Mouse (Mus musculus): Measurements from ENCODE around the gene Zmiz1.

DNA sequence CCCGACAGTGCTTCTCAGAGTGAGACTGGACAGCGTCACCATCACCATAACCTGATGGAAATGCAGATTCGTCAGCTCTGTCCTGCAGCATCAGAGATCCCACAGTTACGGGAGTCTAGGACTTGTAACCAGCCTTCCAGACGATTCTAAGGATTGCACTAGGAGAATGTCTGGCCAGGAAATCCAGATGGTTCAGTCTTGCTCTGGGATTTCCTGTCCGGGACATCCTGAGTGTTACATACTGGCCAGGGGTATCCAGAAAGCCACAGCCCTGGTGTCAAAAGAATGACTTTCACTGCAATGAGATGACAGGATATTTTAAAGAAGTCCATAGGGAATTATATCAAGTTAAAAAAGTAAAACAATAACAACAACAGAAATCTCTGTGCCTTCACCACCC, 165.7 kb downstream of the Zmiz1 start:
- no peak for TF ChIP-seq EP300 (IDR thresholded peaks at IDR 0.05; ENCODE audit: low read depth)
- TF ChIP-seq CTCF (IDR thresholded peaks at IDR 0.05; ENCODE audit: low read depth) = no peak
